Mouse (Mus musculus) midbrain, postnatal 0 days (tissue): ENCODE measurements around the gene Gal3st1. TPM values are rescaled to one million over a fixed set of nuclear protein-coding genes. Genes with fewer than 3 reads are reported as not detected.

Experiments
- ATAC-seq: fragments of 200-750 bp; cut with Nextera tagmentation; 2 replicates; pipeline ENCODE4 v1.8.0; 2017; ENCODE audit warnings: moderate number of reproducible peaks, mild to moderate bottlenecking, moderate TSS enrichment, moderate library complexity; ENCODE audit not compliant: low FRiP score
- DNase-seq: peaks from one replicate; pipeline ENCODE4 v3.0.0-alpha.2; 2015; ENCODE audit warnings: low spot score
- H3K27ac ChIP-seq: fragments of 300-500 bp; sonication (generic); 2 replicates; pipeline ENCODE4 v1.5.1; 2014; ENCODE audit warnings: low read depth, mild to moderate bottlenecking, low read length, mixed read lengths
- H3K27me3 ChIP-seq: fragments of 300-500 bp; sonication (generic); 2 replicates; pipeline ENCODE4 v1.6.1; 2014; ENCODE audit warnings: low read length, control low read depth, mixed read lengths; ENCODE audit not compliant: insufficient read depth
- H3K36me3 ChIP-seq: fragments of 300-500 bp; sonication (generic); 2 replicates; pipeline ENCODE4 v1.6.1; 2014; ENCODE audit warnings: low read length, control low read depth, mixed read lengths; ENCODE audit not compliant: insufficient read depth
- H3K4me1 ChIP-seq: fragments of 300-500 bp; sonication (generic); 2 replicates; pipeline ENCODE4 v1.6.1; 2014; ENCODE audit warnings: mild to moderate bottlenecking, control low read depth, antibody characterized with exemption, low read length, mixed read lengths; ENCODE audit not compliant: insufficient read depth
- H3K4me2 ChIP-seq: fragments of 300-500 bp; sonication (generic); 2 replicates; pipeline ENCODE4 v1.6.1; 2014; ENCODE audit warnings: low read depth, mild to moderate bottlenecking, low read length, mixed read lengths; ENCODE audit not compliant: poor library complexity, severe bottlenecking
- H3K4me3 ChIP-seq: fragments of 300-500 bp; sonication (generic); 2 replicates; pipeline ENCODE4 v1.5.1; 2014; ENCODE audit warnings: low read depth, mild to moderate bottlenecking, low read length, moderate library complexity
- H3K9ac ChIP-seq: fragments of 300-500 bp; sonication (generic); replicated peaks from 2 replicates; pipeline ENCODE4 v1.6.1; 2014; ENCODE audit warnings: mild to moderate bottlenecking, low read length, moderate library complexity, mixed read lengths; ENCODE audit not compliant: poor library complexity, severe bottlenecking
- H3K9me3 ChIP-seq: fragments of 300-500 bp; sonication (generic); 2 replicates; pipeline ENCODE4 v1.6.1; 2016; ENCODE audit warnings: low read length, control low read depth
- CTCF ChIP-seq: IDR thresholded peaks from 2 replicates; pipeline ENCODE4 v1.5.1; 2016; ENCODE audit warnings: antibody characterized with exemption, mild to moderate bottlenecking
- WGBS: fragments of 180-500 bp; shearing (Covaris S2); extraction: QIAGEN DNeasy Blood & Tissue Kit; methylation state at CpG from one replicate; pipeline ENCODE4 v1.1.7; 2014; 5-methylcytosine and 5-hydroxymethylcytosine counted together
- polyA plus RNA-seq: library from polyadenylated mRNA; unstranded; fragments of >200 nt; fragmentation: Nextera tagmentation; extraction: Ambion mirVana; gene quantifications from 2 replicates; pipeline ENCODE4 v1.2.1, GENCODE M21; 2015
- total RNA-seq: library from RNA; depleted of rRNA; stranded (reverse); fragments of >200 nt; gene quantifications from 2 replicates; pipeline ENCODE4 v1.2.3, GENCODE M21; 2014

Gal3st1 gene
- total and polyA plus RNA-seq, 2 experiments from 2014 or later = 12.7 to 17.0 TPM

DNA sequence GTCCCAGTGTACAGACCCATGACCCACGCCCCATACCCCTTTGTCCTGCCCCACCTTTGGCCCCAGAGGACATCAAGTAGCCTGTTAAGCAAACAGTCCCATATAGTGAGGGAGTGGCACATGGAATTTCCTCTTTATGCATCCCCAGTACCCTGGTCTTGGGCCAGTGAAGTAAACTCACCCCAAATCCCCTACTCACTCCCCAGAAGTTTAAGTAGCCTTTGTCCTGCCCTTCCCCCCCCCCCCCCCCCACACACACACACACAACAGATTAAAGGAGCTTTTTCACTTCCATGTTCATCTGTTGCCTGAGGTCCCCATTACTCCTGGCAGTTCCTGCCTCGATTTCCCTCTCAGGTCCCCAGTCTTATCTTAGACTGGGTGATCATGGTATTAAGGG lies 39.9 kb downstream of the Gal3st1 start:
- H3K27me3 ChIP-seq = no peaks in the 10 kb centered on the region
- H3K4me3 ChIP-seq = no peak overlapping the region
- ATAC-seq (no peak), DNase-seq (no peak)
- 78% methylated on average over 2 of the region's 2 CpGs for WGBS
- no peaks in the 10 kb centered on the region for H3K9me3 ChIP-seq
- H3K36me3 ChIP-seq = no peaks in the 10 kb centered on the region
- H3K4me2 ChIP-seq = no peak overlapping the region
- H3K4me1 ChIP-seq = no peaks in the 10 kb centered on the region
- TF ChIP-seq CTCF = no peak
- H3K27ac ChIP-seq = no peak overlapping the region
- no peak overlapping the region for H3K9ac ChIP-seq

DNA sequence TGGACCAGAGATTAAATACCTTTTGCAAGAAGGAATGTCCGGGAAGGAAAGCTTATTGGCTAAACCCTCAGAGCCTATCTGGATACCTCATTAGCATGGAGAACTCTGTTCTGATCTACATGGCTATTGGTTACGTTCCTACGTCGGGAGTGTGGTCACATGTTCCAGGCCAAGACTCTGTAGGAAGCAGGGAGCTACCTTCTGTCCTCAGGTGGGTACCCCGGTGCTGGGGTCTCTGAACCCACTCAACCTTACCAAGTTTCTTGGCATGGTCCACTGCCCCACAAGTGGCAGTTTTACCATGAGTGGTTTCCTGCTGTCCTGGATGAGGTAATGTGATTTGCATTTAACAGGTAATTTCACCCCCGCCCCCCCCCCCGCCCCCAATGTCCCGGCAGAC lies 43.6 kb downstream of the Gal3st1 start:
- DNase-seq = no peak
- Histone ChIP-seq H3K9me3 (no peaks in the 10 kb centered on the region), H3K4me3 (no peak overlapping the region), H3K27ac (no peak overlapping the region), H3K4me1 (no peaks in the 10 kb centered on the region), H3K4me2 (no peak overlapping the region), H3K27me3 (no peaks in the 10 kb centered on the region), H3K36me3 (no peaks in the 10 kb centered on the region), H3K9ac (no peak overlapping the region)
- 85% methylated on average over 8 of the region's 8 CpGs for WGBS
- TF ChIP-seq CTCF = no peak
- ATAC-seq = no peak

GRCm38 (mm10) chr11:4027561-4028334 lies 44.3 kb downstream of the Gal3st1 start:
- TF ChIP-seq CTCF = no peak
- Histone ChIP-seq H3K4me2 (no peak overlapping the region), H3K4me1 (no peaks in the 10 kb centered on the region), H3K27me3 (no peaks in the 10 kb centered on the region), H3K9ac (no peak overlapping the region), H3K36me3 (no peaks in the 10 kb centered on the region), H3K9me3 (no peaks in the 10 kb centered on the region), H3K27ac (no peak overlapping the region), H3K4me3 (no peak overlapping the region)
- WGBS = 79% methylated on average over 9 of the region's 9 CpGs
- ATAC-seq (no peak), DNase-seq (no peak)

DNA sequence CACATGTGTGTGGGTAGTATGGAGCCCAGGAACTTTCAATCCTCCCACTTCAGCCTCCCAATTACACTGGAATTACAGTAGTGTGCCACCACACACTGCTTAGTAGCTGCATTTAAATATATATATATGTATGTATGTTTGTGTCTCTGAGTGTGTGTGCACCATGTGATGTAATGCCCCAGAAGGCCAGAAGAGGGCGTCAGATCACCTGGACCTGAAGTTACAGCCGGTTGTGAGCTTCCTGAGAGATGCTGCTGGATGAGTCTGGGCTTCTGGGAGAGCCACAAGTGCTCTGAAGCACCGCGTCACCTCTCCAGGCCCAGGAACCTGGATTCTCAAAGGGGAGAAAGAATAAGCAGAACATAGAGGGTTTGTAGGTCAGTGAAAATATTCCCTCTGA lies 45.9 kb downstream of the Gal3st1 start:
- 67% methylated on average over 4 of the region's 4 CpGs for WGBS
- 0 out of 2 replicates have a peak, but pooled peaks have one; percentile 5 for TF ChIP-seq CTCF
- DNase-seq (no peak), ATAC-seq (no peak)
- Histone ChIP-seq H3K27me3 (no peaks in the 10 kb centered on the region), H3K9ac (no peak overlapping the region), H3K27ac (no peak overlapping the region), H3K36me3 (no peaks in the 10 kb centered on the region), H3K4me1 (no peaks in the 10 kb centered on the region), H3K4me3 (no peak overlapping the region), H3K4me2 (no peak overlapping the region), H3K9me3 (no peaks in the 10 kb centered on the region)

DNA sequence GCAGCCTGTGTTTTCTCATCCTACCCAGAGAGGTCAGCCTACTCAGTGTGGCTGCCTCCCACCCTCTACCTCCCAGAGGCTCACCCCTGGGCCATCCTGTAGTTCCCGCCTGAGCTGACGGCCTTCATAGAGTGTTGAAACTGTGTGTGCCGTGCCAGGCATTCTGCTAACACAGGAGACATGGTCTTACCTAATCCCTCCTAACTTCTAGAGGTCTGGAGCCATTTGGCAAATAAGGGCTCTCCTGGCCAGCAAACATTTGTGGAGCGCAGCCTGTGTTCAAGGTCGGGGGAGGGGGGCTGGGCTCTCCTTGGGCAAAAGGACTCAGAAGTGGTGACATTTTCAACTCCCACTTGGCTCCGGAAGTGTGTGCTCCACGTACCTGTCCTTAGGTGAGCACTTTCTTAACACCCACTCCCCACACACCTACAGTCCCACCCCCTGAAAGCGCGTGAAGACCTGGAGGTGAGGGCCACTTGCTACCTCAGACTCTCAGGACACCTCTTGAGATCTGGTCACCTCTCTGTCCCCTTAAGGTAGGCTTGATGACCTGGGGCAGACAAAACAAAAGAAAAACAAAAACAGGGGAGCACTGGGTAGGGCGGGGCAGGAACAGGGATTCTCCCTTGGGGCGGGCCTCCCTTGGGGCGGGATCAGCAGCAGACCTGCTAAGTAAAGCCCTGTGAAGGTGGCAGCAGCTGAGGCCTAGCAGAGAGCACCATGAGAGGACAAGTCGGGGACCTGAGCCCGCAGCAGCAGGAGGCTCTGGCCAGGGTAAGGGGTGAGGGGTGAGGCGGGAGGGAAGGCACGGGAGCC lies 47.9 kb downstream of the Gal3st1 start, which contains the start of gene Sec14l4:
Gene Sec14l4, plus strand, starts transcription at position 337 of the 816 bp plus-strand sequence.
- TF ChIP-seq CTCF = no peak
- DNase-seq (no peak), ATAC-seq (no peak)
- H3K9me3 ChIP-seq = no peaks in the 10 kb centered on the region
- H3K27ac ChIP-seq = no peak within 1 kb of the TSS
- H3K4me2 ChIP-seq = no peak within 1 kb of the TSS
- no peaks in the 10 kb centered on the region for H3K36me3 ChIP-seq
- H3K4me1 ChIP-seq = no peaks in the 10 kb centered on the region
- no peak within 1 kb of the TSS for H3K4me3 ChIP-seq
- no peak within 1 kb of the TSS for H3K9ac ChIP-seq
- WGBS = 45% methylated on average over 16 of the region's 16 CpGs
- no peaks in the 10 kb centered on the region for H3K27me3 ChIP-seq

GRCm38 (mm10) chr11:4031961-4032360 lies 48.5 kb downstream of the Gal3st1 start:
- 40% methylated on average over 12 of the region's 12 CpGs for WGBS
- H3K27ac ChIP-seq = no peak overlapping the region
- ATAC-seq (no peak), DNase-seq (no peak)
- no peak overlapping the region for H3K4me2 ChIP-seq
- TF ChIP-seq CTCF = no peak
- H3K36me3 ChIP-seq = no peaks in the 10 kb centered on the region
- H3K4me1 ChIP-seq = no peaks in the 10 kb centered on the region
- H3K4me3 ChIP-seq = no peak overlapping the region
- H3K9me3 ChIP-seq = no peaks in the 10 kb centered on the region
- no peaks in the 10 kb centered on the region for H3K27me3 ChIP-seq
- H3K9ac ChIP-seq = no peak overlapping the region
